Mouse (Mus musculus): ENCODE data around the gene Tnfrsf1a. TPM values are rescaled to one million over a fixed set of nuclear protein-coding genes. Genes with fewer than 3 reads are reported as not detected.

Tnfrsf1a gene
- polyA plus RNA-seq, 1 experiment from 2014 or later, result 51.9 TPM

- Histone ChIP-seq H3K36me3 (no peaks in the 10 kb centered on the region), H3K27ac (no peak overlapping the region; the same call in 1 of the 2 replicates), H3K4me2 (replicated peaks) (no peak overlapping the region), H3K9ac (peak overlapping the region; percentile 8; the same call in 1 of the 2 replicates), H3K4me1 (peaks cover 25% of the 10 kb centered on the region), H3K4me3 (no peak overlapping the region), H3K27me3 (peaks cover 63% of the 10 kb centered on the region), H3K9me3 (no peaks in the 10 kb centered on the region)
- ATAC-seq (ENCODE audit: insufficient number of reproducible peaks, insufficient read depth, low FRiP score, low TSS enrichment), result no peak
- 36% methylated on average over 16 of the region's 16 CpGs for WGBS
Observed at GRCm38 (mm10) chr6:125377582-125378451, 28.7 kb downstream of the Tnfrsf1a start.

- Histone ChIP-seq H3K27me3 (peaks cover 63% of the 10 kb centered on the region), H3K27ac (no peak overlapping the region), H3K36me3 (no peaks in the 10 kb centered on the region), H3K9me3 (no peaks in the 10 kb centered on the region), H3K4me1 (peaks cover 25% of the 10 kb centered on the region), H3K4me3 (no peak overlapping the region), H3K4me2 (replicated peaks) (no peak overlapping the region), H3K9ac (peak overlapping the region; percentile 8; the same call in 1 of the 2 replicates)
- no peak for ATAC-seq (ENCODE audit: insufficient number of reproducible peaks, insufficient read depth, low FRiP score, low TSS enrichment)
- 11% methylated on average over 6 of the region's 6 CpGs for WGBS
Observed at GRCm38 (mm10) chr6:125378621-125379020, 29.5 kb downstream of the Tnfrsf1a start.

- H3K4me2 ChIP-seq (replicated peaks), result peak overlapping the region; percentile 65
- 4% methylated on average over 9 of the region's 9 CpGs for WGBS
- no peak for ATAC-seq (ENCODE audit: insufficient number of reproducible peaks, insufficient read depth, low FRiP score, low TSS enrichment)
Observed at GRCm38 (mm10) chr6:125379781-125380180, 30.6 kb downstream of the Tnfrsf1a start.

GRCm38 (mm10) chr6:125380372-125381360 lies 31.5 kb downstream of the Tnfrsf1a start, which contains the start of gene Plekhg6:
Plekhg6 (minus strand) TSS chr6:125380793.
- ATAC-seq (ENCODE audit: insufficient number of reproducible peaks, insufficient read depth, low FRiP score, low TSS enrichment), result no peak
- H3K27me3 ChIP-seq, result peaks cover 63% of the 10 kb centered on the region

More at GRCm38 (mm10) chr6:125379781-125380180, 30.6 kb downstream of the Tnfrsf1a start:
- Histone ChIP-seq H3K9ac (no peak overlapping the region), H3K36me3 (no peaks in the 10 kb centered on the region), H3K27me3 (peaks cover 63% of the 10 kb centered on the region), H3K4me1 (peaks cover 25% of the 10 kb centered on the region), H3K27ac (no peak overlapping the region), H3K4me3 (peak overlapping the region; percentile 35), H3K9me3 (no peaks in the 10 kb centered on the region)

GRCm38 (mm10) chr6:125382024-125382423 lies 32.9 kb downstream of the Tnfrsf1a start:
- 62% methylated on average over 2 of the region's 2 CpGs for WGBS
- H3K4me1 ChIP-seq, result peaks cover 25% of the 10 kb centered on the region
- no peaks in the 10 kb centered on the region for H3K36me3 ChIP-seq
- no peaks in the 10 kb centered on the region for H3K9me3 ChIP-seq
- ATAC-seq (ENCODE audit: insufficient number of reproducible peaks, insufficient read depth, low FRiP score, low TSS enrichment), result no peak
- H3K4me3 ChIP-seq, result no peak overlapping the region
- H3K9ac ChIP-seq, result no peak overlapping the region
- H3K27ac ChIP-seq, result no peak overlapping the region
- H3K27me3 ChIP-seq, result peaks cover 62% of the 10 kb centered on the region
- no peak overlapping the region for H3K4me2 ChIP-seq (replicated peaks)

More at GRCm38 (mm10) chr6:125380372-125381360, 31.5 kb downstream of the Tnfrsf1a start, which contains the start of gene Plekhg6:
- peak within 1 kb of the TSS; percentile 65 for H3K4me2 ChIP-seq (replicated peaks)
- peak within 1 kb of the TSS; percentile 35 for H3K4me3 ChIP-seq
- H3K9ac ChIP-seq, result no peak within 1 kb of the TSS
- H3K27ac ChIP-seq, result no peak within 1 kb of the TSS
- no peaks in the 10 kb centered on the region for H3K36me3 ChIP-seq
- H3K9me3 ChIP-seq, result no peaks in the 10 kb centered on the region
- peaks cover 25% of the 10 kb centered on the region for H3K4me1 ChIP-seq
- 12% methylated on average over 35 of the region's 40 CpGs for WGBS

- Histone ChIP-seq H3K4me1 (peaks cover 4% of the 10 kb centered on the region), H3K9ac (no peak overlapping the region), H3K4me2 (replicated peaks) (no peak overlapping the region), H3K9me3 (no peaks in the 10 kb centered on the region), H3K36me3 (no peaks in the 10 kb centered on the region), H3K27ac (no peak overlapping the region), H3K4me3 (no peak overlapping the region), H3K27me3 (peaks cover 29% of the 10 kb centered on the region)
- no peak for ATAC-seq (ENCODE audit: insufficient number of reproducible peaks, insufficient read depth, low FRiP score, low TSS enrichment)
- 70% methylated on average over 11 of the region's 11 CpGs for WGBS
Observed at GRCm38 (mm10) chr6:125385066-125385974, 36.2 kb downstream of the Tnfrsf1a start.

GRCm38 (mm10) chr6:125386080-125386479 lies 36.9 kb downstream of the Tnfrsf1a start:
- no peaks in the 10 kb centered on the region for H3K9me3 ChIP-seq
- no peak overlapping the region for H3K27ac ChIP-seq
- no peaks in the 10 kb centered on the region for H3K4me1 ChIP-seq
- H3K36me3 ChIP-seq, result no peaks in the 10 kb centered on the region
- H3K4me2 ChIP-seq (replicated peaks), result no peak overlapping the region
- 71% methylated on average over 6 of the region's 6 CpGs for WGBS
- ATAC-seq (ENCODE audit: insufficient number of reproducible peaks, insufficient read depth, low FRiP score, low TSS enrichment), result no peak
- peaks cover 22% of the 10 kb centered on the region for H3K27me3 ChIP-seq
- no peak overlapping the region for H3K9ac ChIP-seq
- H3K4me3 ChIP-seq, result no peak overlapping the region

GRCm38 (mm10) chr6:125389853-125390252 lies 40.7 kb downstream of the Tnfrsf1a start:
- H3K36me3 ChIP-seq, result no peaks in the 10 kb centered on the region
- H3K9me3 ChIP-seq, result no peaks in the 10 kb centered on the region
- no peaks in the 10 kb centered on the region for H3K4me1 ChIP-seq
- no peak overlapping the region for H3K4me2 ChIP-seq (replicated peaks)
- no peak overlapping the region for H3K27ac ChIP-seq
- no peak for ATAC-seq (ENCODE audit: insufficient number of reproducible peaks, insufficient read depth, low FRiP score, low TSS enrichment)
- H3K9ac ChIP-seq, result no peak overlapping the region
- H3K27me3 ChIP-seq, result no peaks in the 10 kb centered on the region
- H3K4me3 ChIP-seq, result no peak overlapping the region
- 88% methylated on average over 5 of the region's 5 CpGs for WGBS

- H3K27ac ChIP-seq, result no peak overlapping the region
- no peaks in the 10 kb centered on the region for H3K36me3 ChIP-seq
- no peaks in the 10 kb centered on the region for H3K9me3 ChIP-seq
- H3K4me3 ChIP-seq, result no peak overlapping the region
- ATAC-seq (ENCODE audit: insufficient number of reproducible peaks, insufficient read depth, low FRiP score, low TSS enrichment), result no peak
- no peak overlapping the region for H3K9ac ChIP-seq
- no peak overlapping the region for H3K4me2 ChIP-seq (replicated peaks)
- no peaks in the 10 kb centered on the region for H3K4me1 ChIP-seq
- no peaks in the 10 kb centered on the region for H3K27me3 ChIP-seq
- WGBS, result 58% methylated on average over 14 of the region's 14 CpGs
Observed at GRCm38 (mm10) chr6:125405461-125406382, 56.6 kb downstream of the Tnfrsf1a start.

GRCm38 (mm10) chr6:125407224-125407623 lies 58.1 kb downstream of the Tnfrsf1a start:
- Histone ChIP-seq H3K4me3 (no peak overlapping the region), H3K9me3 (no peaks in the 10 kb centered on the region), H3K27me3 (no peaks in the 10 kb centered on the region), H3K4me1 (no peaks in the 10 kb centered on the region), H3K27ac (no peak overlapping the region), H3K36me3 (no peaks in the 10 kb centered on the region), H3K9ac (no peak overlapping the region), H3K4me2 (replicated peaks) (no peak overlapping the region)
- WGBS, result 80% methylated on average over 7 of the region's 7 CpGs
- ATAC-seq (ENCODE audit: insufficient number of reproducible peaks, insufficient read depth, low FRiP score, low TSS enrichment), result no peak
